Mouse (Mus musculus): ENCODE results near the gene Hnrnpr. TPM values are rescaled to one million over a fixed set of nuclear protein-coding genes. Genes with fewer than 3 reads are reported as not detected.

Gene Hnrnpr
- polyA plus RNA-seq, 1 experiment from 2014 or later, result 195 TPM

GRCm38 (mm10) chr4:136337129-136337528 is 26.4 kb downstream of the Hnrnpr start:
- H3K27me3 ChIP-seq (replicated peaks; ENCODE audit: control insufficient read depth, insufficient read depth, low read length), result no peaks in the 10 kb centered on the region
- DNase-seq (ENCODE audit: low spot score) (no peak), ATAC-seq (no peak)
- H3K36me3 ChIP-seq (ENCODE audit: control insufficient read depth, insufficient read depth, low read length), result peaks cover 62% of the 10 kb centered on the region
- no peaks in the 10 kb centered on the region for H3K4me1 ChIP-seq (ENCODE audit: control insufficient read depth, insufficient read depth, low read length)
- H3K9ac ChIP-seq (ENCODE audit: low read length), result no peak overlapping the region
- no peak overlapping the region for H3K4me3 ChIP-seq (ENCODE audit: low read depth, low read length)
- no peak overlapping the region for H3K4me2 ChIP-seq (ENCODE audit: low read length)
- WGBS, result 65% methylated on average over 4 of the region's 4 CpGs
- H3K27ac ChIP-seq (ENCODE audit: low read depth, low read length), result no peak overlapping the region
- H3K9me3 ChIP-seq (replicated peaks; ENCODE audit: control insufficient read depth, low read length), result no peaks in the 10 kb centered on the region

GRCm38 (mm10) chr4:136349616-136350015 is 38.9 kb downstream of the Hnrnpr start:
- ATAC-seq (no peak), DNase-seq (ENCODE audit: low spot score) (no peak)
- H3K27me3 ChIP-seq (replicated peaks; ENCODE audit: control insufficient read depth, insufficient read depth, low read length), result no peaks in the 10 kb centered on the region
- H3K36me3 ChIP-seq (ENCODE audit: control insufficient read depth, insufficient read depth, low read length), result peaks cover 75% of the 10 kb centered on the region
- no peak overlapping the region for H3K4me3 ChIP-seq (ENCODE audit: low read depth, low read length)
- H3K9me3 ChIP-seq (replicated peaks; ENCODE audit: control insufficient read depth, low read length), result no peaks in the 10 kb centered on the region
- 96% methylated on average over 6 of the region's 6 CpGs for WGBS
- no peak overlapping the region for H3K4me2 ChIP-seq (ENCODE audit: low read length)
- no peak overlapping the region for H3K27ac ChIP-seq (ENCODE audit: low read depth, low read length)
- H3K4me1 ChIP-seq (ENCODE audit: control insufficient read depth, insufficient read depth, low read length), result no peaks in the 10 kb centered on the region
- no peak overlapping the region for H3K9ac ChIP-seq (ENCODE audit: low read length)

GRCm38 (mm10) chr4:136357026-136357425 is 46.3 kb downstream of the Hnrnpr start:
- ATAC-seq (no peak), DNase-seq (ENCODE audit: low spot score) (no peak)
- no peak overlapping the region for H3K4me3 ChIP-seq (ENCODE audit: low read depth, low read length)
- no peak overlapping the region for H3K27ac ChIP-seq (ENCODE audit: low read depth, low read length)
- H3K4me2 ChIP-seq (ENCODE audit: low read length), result no peak overlapping the region
- no peaks in the 10 kb centered on the region for H3K27me3 ChIP-seq (replicated peaks; ENCODE audit: control insufficient read depth, insufficient read depth, low read length)
- H3K36me3 ChIP-seq (ENCODE audit: control insufficient read depth, insufficient read depth, low read length), result peaks cover 72% of the 10 kb centered on the region
- H3K9ac ChIP-seq (ENCODE audit: low read length), result no peak overlapping the region
- no peaks in the 10 kb centered on the region for H3K9me3 ChIP-seq (replicated peaks; ENCODE audit: control insufficient read depth, low read length)
- no peaks in the 10 kb centered on the region for H3K4me1 ChIP-seq (ENCODE audit: control insufficient read depth, insufficient read depth, low read length)
- WGBS, result 88% methylated on average over 6 of the region's 6 CpGs

GRCm38 (mm10) chr4:136357429-136357828 is 46.7 kb downstream of the Hnrnpr start:
- Histone ChIP-seq H3K27ac (ENCODE audit: low read depth, low read length) (no peak overlapping the region), H3K9ac (ENCODE audit: low read length) (no peak overlapping the region), H3K27me3 (replicated peaks; ENCODE audit: control insufficient read depth, insufficient read depth, low read length) (no peaks in the 10 kb centered on the region), H3K36me3 (ENCODE audit: control insufficient read depth, insufficient read depth, low read length) (peaks cover 70% of the 10 kb centered on the region), H3K4me1 (ENCODE audit: control insufficient read depth, insufficient read depth, low read length) (no peaks in the 10 kb centered on the region), H3K4me3 (ENCODE audit: low read depth, low read length) (no peak overlapping the region), H3K9me3 (replicated peaks; ENCODE audit: control insufficient read depth, low read length) (no peaks in the 10 kb centered on the region), H3K4me2 (ENCODE audit: low read length) (no peak overlapping the region)
- 96% methylated on average over 4 of the region's 4 CpGs for WGBS
- DNase-seq (ENCODE audit: low spot score) (no peak), ATAC-seq (no peak)

GRCm38 (mm10) chr4:136367856-136368255 is 57.1 kb downstream of the Hnrnpr start:
- 75% methylated on average over 4 of the region's 4 CpGs for WGBS

GRCm38 (mm10) chr4:136369727-136370126 is 59.0 kb downstream of the Hnrnpr start:
- Histone ChIP-seq H3K27ac (ENCODE audit: low read depth, low read length) (no peak overlapping the region), H3K36me3 (ENCODE audit: control insufficient read depth, insufficient read depth, low read length) (no peaks in the 10 kb centered on the region), H3K9ac (ENCODE audit: low read length) (no peak overlapping the region), H3K4me2 (ENCODE audit: low read length) (no peak overlapping the region), H3K4me1 (ENCODE audit: control insufficient read depth, insufficient read depth, low read length) (peaks cover 8% of the 10 kb centered on the region; the same call in 1 of the 2 replicates), H3K27me3 (replicated peaks; ENCODE audit: control insufficient read depth, insufficient read depth, low read length) (no peaks in the 10 kb centered on the region), H3K9me3 (replicated peaks; ENCODE audit: control insufficient read depth, low read length) (no peaks in the 10 kb centered on the region), H3K4me3 (ENCODE audit: low read depth, low read length) (no peak overlapping the region)
- ATAC-seq (no peak), DNase-seq (ENCODE audit: low spot score) (peak; percentile 86)
- 0% methylated on average over 3 of the region's 3 CpGs for WGBS

More at GRCm38 (mm10) chr4:136367856-136368255, 57.1 kb downstream of the Hnrnpr start:
- no peak overlapping the region for H3K4me2 ChIP-seq (ENCODE audit: low read length)
- ATAC-seq (no peak), DNase-seq (ENCODE audit: low spot score) (no peak)
- no peak overlapping the region for H3K4me3 ChIP-seq (ENCODE audit: low read depth, low read length)
- H3K9me3 ChIP-seq (replicated peaks; ENCODE audit: control insufficient read depth, low read length), result no peaks in the 10 kb centered on the region
- H3K27me3 ChIP-seq (replicated peaks; ENCODE audit: control insufficient read depth, insufficient read depth, low read length), result no peaks in the 10 kb centered on the region
- H3K27ac ChIP-seq (ENCODE audit: low read depth, low read length), result no peak overlapping the region
- H3K36me3 ChIP-seq (ENCODE audit: control insufficient read depth, insufficient read depth, low read length), result no peaks in the 10 kb centered on the region
- H3K9ac ChIP-seq (ENCODE audit: low read length), result no peak overlapping the region
- no peaks in the 10 kb centered on the region for H3K4me1 ChIP-seq (ENCODE audit: control insufficient read depth, insufficient read depth, low read length)

- Histone ChIP-seq H3K4me2 (ENCODE audit: low read length) (no peak overlapping the region), H3K9me3 (replicated peaks; ENCODE audit: control insufficient read depth, low read length) (no peaks in the 10 kb centered on the region), H3K36me3 (ENCODE audit: control insufficient read depth, insufficient read depth, low read length) (no peaks in the 10 kb centered on the region), H3K9ac (ENCODE audit: low read length) (no peak overlapping the region), H3K4me3 (ENCODE audit: low read depth, low read length) (no peak overlapping the region), H3K4me1 (ENCODE audit: control insufficient read depth, insufficient read depth, low read length) (peaks cover 8% of the 10 kb centered on the region; the same call in 1 of the 2 replicates), H3K27ac (ENCODE audit: low read depth, low read length) (no peak overlapping the region), H3K27me3 (replicated peaks; ENCODE audit: control insufficient read depth, insufficient read depth, low read length) (no peaks in the 10 kb centered on the region)
- WGBS, result 37% methylated on average over 14 of the region's 14 CpGs
- DNase-seq (ENCODE audit: low spot score) (peak; percentile 34), ATAC-seq (no peak)
Measured at GRCm38 (mm10) chr4:136373494-136374181, 62.9 kb downstream of the Hnrnpr start.

- H3K4me3 ChIP-seq (ENCODE audit: low read depth, low read length), result no peak overlapping the region
- no peaks in the 10 kb centered on the region for H3K36me3 ChIP-seq (ENCODE audit: control insufficient read depth, insufficient read depth, low read length)
- H3K27ac ChIP-seq (ENCODE audit: low read depth, low read length), result no peak overlapping the region
- ATAC-seq (no peak), DNase-seq (ENCODE audit: low spot score) (peak; percentile 39)
- no peak overlapping the region for H3K4me2 ChIP-seq (ENCODE audit: low read length)
- H3K9ac ChIP-seq (ENCODE audit: low read length), result no peak overlapping the region
- H3K9me3 ChIP-seq (replicated peaks; ENCODE audit: control insufficient read depth, low read length), result no peaks in the 10 kb centered on the region
- WGBS, result 70% methylated on average over 5 of the region's 5 CpGs
- H3K4me1 ChIP-seq (ENCODE audit: control insufficient read depth, insufficient read depth, low read length), result peaks cover 8% of the 10 kb centered on the region; the same call in 1 of the 2 replicates
- H3K27me3 ChIP-seq (replicated peaks; ENCODE audit: control insufficient read depth, insufficient read depth, low read length), result no peaks in the 10 kb centered on the region
Measured at GRCm38 (mm10) chr4:136377001-136377400, 66.3 kb downstream of the Hnrnpr start.

- Histone ChIP-seq H3K4me3 (ENCODE audit: low read depth, low read length) (no peak overlapping the region), H3K4me2 (ENCODE audit: low read length) (no peak overlapping the region), H3K4me1 (ENCODE audit: control insufficient read depth, insufficient read depth, low read length) (no peaks in the 10 kb centered on the region), H3K36me3 (ENCODE audit: control insufficient read depth, insufficient read depth, low read length) (no peaks in the 10 kb centered on the region), H3K9me3 (replicated peaks; ENCODE audit: control insufficient read depth, low read length) (no peaks in the 10 kb centered on the region), H3K27ac (ENCODE audit: low read depth, low read length) (no peak overlapping the region), H3K9ac (ENCODE audit: low read length) (no peak overlapping the region), H3K27me3 (replicated peaks; ENCODE audit: control insufficient read depth, insufficient read depth, low read length) (no peaks in the 10 kb centered on the region)
- no peak for DNase-seq (ENCODE audit: low spot score)
- 85% methylated on average over 5 of the region's 5 CpGs for WGBS
- no peak for ATAC-seq
Measured at GRCm38 (mm10) chr4:136383052-136383451, 72.3 kb downstream of the Hnrnpr start.

Data from forebrain, embryonic 14.5 days (tissue).